Mouse (Mus musculus): ENCODE data around the gene Ranbp1.

- TF ChIP-seq CTCF (IDR thresholded peaks at IDR 0.05; ENCODE audit: low read depth, low read length) (no peak), GATA1 (IDR thresholded peaks at IDR 0.05; ENCODE audit: borderline replicate concordance, low read length) (no peak), TAL1 (conservative IDR thresholded peaks at IDR 0.05; ENCODE audit: low read depth, low read length) (no peak)
These were observed 11.6 kb downstream of the Ranbp1 start for GRCm38 (mm10) chr16:18236676-18237501.

All from G1E (cell line).